Mouse (Mus musculus): Measurements from ENCODE around the gene 1190005I06Rik. TPM values are rescaled to one million over a fixed set of nuclear protein-coding genes. Genes with fewer than 3 reads are reported as not detected.

Gene 1190005I06Rik
- polyA plus RNA-seq, 1 experiment: 7.7 TPM

DNA sequence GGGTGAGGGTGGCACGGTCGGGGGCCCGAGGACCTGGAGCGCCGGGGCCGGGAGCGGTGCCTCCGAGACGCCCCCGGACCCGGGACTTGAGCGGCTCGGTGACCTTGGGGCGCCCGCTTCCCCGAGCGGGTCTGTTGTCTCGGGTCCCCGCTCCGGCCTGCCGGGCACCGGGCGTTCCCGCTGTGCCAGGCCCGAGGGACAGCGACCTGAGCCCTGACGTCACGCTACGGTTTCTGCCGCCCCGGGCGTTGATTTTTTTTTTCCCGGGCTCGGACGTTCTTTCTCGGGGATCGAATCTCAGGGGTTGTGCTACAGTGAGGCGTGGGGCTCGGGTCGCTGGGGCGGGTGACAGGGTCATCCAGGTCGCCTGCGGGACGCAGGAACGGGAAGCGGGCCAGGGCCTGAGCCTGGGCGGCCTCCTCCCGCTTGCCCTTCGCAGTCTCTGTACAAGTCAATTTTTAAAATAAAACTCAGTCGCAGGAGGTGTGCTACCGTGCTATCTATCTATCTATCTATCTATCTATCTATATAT is 21.0 kb upstream of the 1190005I06Rik start, which contains the start of gene Emc8:
Gene Emc8 (minus strand): TSS at position 200 of the 532 bp plus-strand sequence.
- peak in 1 of 2 experiments; percentile 16 for DNase-seq (ENCODE audit: extremely low spot score in 1 of 2, low spot score in 1 of 2)

GRCm38 (mm10) chr8:120667561-120668373 is 20.3 kb upstream of the 1190005I06Rik start, which contains the start of the genes Gm27021 and Cox4i1:
Gm27021 (minus strand) TSS chr8:120668079.
Cox4i1 (plus strand) TSS chr8:120668222.
- peak; percentile 57 to 89 for DNase-seq (ENCODE audit: extremely low spot score in 1 of 2, low spot score in 1 of 2)

DNA sequence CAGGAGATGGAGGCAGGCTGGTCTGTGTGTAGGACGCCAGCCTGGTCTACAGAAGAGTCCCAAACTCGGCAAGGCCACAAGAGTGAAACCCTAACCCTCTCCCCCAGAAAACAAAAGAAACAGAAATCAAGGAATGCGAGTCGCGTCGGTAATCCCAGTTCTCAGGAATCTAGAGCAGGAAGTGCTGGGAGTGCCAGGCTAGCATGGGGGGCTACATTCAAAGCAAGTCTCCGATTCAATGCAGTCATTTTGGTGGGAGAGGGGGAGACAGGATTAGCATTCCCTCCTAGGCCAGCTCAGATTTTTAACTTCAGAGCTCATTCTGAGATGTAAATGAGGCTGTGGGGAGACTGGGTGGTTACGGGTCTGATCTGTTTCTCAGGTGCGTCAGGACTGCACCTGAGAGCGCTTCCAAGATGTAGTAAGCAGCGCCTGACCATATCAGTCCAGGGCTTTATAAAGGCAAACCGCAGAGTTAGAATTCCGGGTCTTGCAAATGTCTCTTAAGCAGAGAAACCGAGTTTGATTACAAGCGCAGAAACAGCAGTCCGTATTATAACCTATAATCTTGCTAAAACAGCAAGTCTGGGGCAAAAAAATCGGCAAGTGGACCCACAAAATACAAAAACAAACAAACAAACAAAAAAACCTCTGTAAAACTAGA is 19.5 kb upstream of the 1190005I06Rik start:
- no peak for DNase-seq (ENCODE audit: extremely low spot score in 1 of 2, low spot score in 1 of 2)

DNA sequence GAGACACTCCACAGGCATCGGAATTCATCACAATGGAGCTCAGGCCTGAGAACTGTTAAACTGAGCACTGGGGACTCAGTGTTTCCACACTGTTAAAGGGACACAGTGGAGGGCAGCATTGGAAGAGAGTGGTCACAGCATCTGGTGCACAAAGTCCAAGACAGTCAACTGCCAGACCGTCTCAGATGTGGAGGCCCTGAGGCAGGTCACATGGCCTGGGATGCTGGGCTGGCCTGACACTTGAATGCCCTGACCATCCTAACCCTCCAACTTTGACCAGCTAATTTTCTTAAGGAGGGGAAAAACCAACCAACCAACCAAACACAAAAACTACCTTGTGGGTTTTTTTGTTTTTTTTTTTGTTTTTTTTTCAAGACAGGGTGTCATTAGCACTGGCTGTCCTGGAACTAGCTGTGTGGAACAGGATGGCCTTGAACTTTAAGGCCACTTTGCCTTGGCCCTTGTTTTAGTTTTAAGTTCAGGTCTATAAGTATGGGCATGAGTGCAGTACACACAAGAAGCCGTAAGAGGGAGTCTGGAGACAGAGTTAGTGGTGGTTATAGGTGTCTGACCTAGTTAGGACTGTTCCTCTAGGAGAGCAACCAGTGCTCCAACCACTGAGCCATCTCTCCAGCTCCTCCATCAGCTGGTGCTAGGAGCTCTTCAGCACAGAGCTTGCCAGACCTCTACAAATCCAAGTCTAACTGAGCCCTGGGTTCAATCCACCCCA is 18.5 kb upstream of the 1190005I06Rik start:
- no peak for DNase-seq (ENCODE audit: extremely low spot score in 1 of 2, low spot score in 1 of 2)

DNA sequence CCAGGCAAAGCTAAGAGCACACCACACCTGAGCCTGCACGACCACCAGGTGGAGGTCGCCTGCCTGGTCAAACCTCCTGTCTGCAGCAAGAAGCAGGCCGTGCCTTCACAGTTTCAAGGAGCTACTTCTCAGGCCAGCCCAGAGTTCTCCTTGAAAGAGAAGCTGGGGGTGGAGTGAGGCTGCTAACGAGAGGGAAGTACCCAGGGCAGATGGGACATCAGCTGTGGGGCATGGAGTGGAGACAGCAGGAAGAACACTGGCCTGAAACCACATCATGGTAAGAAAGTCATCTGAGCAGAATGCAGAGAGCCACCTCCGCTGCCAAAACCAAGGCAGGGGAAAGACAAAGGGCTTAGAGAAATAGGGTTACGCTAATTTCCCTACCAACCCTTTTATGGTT is 17.1 kb upstream of the 1190005I06Rik start:
- no peak for DNase-seq (ENCODE audit: extremely low spot score in 1 of 2, low spot score in 1 of 2)

GRCm38 (mm10) chr8:120657415-120657814 is 10.0 kb upstream of the 1190005I06Rik start:
- no peak for DNase-seq (ENCODE audit: extremely low spot score in 1 of 2, low spot score in 1 of 2)

GRCm38 (mm10) chr8:120656322-120657052 is 9.1 kb upstream of the 1190005I06Rik start:
- no peak for DNase-seq (ENCODE audit: extremely low spot score in 1 of 2, low spot score in 1 of 2)

DNA sequence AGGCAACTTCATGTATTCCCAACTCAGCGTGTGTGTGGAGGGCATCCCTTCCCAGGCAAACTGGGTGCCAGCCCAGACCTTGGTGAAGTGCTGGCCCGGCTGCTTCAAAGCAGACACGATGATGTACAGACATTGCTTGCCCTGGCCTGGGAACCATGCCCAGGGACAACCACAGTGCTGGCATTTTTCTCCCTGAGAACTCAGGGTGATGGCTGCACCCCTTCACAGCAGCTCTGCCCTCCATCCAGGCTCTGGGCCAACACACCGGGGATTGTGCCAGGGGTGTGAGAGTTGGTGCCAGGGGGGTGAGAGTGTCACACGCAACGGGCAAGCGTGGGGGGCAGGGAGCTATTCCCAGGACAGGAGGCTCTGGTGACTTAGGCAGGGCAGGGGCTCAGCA is 2.8 kb downstream of the 1190005I06Rik start:
- peak; percentile 55 to 81 for DNase-seq (ENCODE audit: extremely low spot score in 1 of 2, low spot score in 1 of 2)

GRCm38 (mm10) chr8:120642031-120642662 is 5.3 kb downstream of the 1190005I06Rik start:
- DNase-seq (ENCODE audit: extremely low spot score in 1 of 2, low spot score in 1 of 2): no peak

GRCm38 (mm10) chr8:120641245-120641644 is 6.2 kb downstream of the 1190005I06Rik start:
- no peak for DNase-seq (ENCODE audit: extremely low spot score in 1 of 2, low spot score in 1 of 2)

DNA sequence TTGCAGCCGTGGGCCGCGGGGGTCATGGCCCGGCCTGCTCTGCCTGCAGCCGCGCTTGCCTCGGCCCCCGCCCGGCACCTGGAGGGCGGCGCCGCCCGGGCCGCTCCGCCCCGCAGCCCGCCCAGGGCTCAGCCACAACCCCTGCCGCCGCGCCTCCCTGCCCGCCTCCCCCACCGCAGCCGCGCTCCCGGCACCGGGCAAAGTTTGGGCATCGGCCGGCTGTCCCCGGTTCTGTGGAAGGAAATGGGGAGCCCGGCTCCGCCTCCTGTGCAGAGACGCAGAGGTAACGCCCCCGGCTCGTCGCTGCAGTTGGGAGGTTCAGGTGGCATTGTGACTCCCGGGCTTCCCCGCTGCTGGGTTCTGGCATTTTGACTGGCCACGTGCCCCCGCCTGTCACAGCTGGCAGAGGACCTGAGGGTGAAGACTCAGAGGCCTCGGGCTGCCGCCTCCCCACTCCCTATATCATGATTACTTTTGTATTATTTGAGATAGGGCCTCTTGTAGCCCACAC is 13.0 kb downstream of the 1190005I06Rik start:
- peak in 1 of 2 experiments; percentile 45 for DNase-seq (ENCODE audit: extremely low spot score in 1 of 2, low spot score in 1 of 2)

DNA sequence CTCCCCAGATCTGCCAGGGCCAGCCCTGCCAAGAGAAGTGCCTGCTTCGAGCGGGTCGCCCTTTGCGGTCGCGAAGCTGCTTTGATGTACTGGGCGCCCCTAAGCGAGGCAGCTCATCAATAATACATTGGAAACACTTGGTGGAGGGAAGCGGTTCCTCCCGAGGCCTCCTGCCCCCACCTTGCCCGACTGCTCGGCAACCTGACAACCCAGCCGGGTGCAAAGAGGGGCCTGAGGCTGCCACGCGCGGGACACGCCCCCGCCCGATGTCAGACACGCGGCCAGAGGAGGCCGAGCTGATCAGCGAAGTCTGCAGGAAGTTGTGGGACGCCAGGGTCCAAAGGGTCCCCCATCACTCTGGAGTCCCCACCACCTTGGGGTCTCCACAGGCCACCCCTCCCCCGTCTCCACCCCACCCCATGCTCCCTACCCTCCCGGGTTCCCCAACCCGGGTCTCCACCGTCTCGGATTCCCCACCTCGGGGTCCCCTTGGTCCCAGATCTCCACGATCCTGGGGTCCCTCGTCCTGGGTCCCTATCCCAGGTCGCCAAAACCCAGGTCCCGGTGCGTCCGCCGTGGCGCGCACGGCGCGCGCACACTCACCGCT is 13.7 kb downstream of the 1190005I06Rik start:
- DNase-seq (ENCODE audit: extremely low spot score in 1 of 2, low spot score in 1 of 2): no peak

DNA sequence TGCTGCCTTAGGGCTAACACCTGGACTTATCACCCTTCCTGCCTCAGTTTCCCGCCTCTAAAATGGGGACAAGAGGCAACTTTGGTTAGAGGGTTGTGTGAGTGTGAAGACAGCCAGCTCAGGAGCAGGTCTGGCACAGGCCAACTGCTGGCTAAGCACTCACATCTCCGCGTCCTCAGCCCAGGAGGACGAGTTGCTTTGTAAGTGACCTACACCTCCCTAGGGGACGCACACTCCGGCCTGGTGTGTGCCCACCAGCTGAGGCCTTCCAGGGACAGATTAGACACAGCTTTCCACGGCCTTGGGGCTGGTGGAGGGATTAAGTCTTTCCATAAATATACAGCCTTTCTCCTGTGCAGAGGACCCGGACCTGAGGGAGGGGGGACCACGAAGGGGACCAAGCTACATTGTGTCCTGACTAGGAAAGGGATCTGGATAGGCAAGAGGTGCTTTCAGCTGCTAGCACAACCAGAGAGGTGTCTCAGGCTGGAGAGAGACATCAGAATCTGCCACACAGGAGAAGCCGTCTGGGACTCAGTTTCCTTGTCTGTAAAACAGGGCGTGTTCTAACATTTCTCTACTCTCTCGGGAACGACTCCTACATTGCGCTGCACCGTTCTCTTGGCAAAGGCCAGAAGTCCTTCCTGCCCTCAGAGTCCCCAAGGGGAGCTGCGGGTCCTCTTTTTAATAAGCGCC is 14.3 kb downstream of the 1190005I06Rik start:
- no peak for DNase-seq (ENCODE audit: extremely low spot score in 1 of 2, low spot score in 1 of 2)

GRCm38 (mm10) chr8:120631441-120632375 is 15.7 kb downstream of the 1190005I06Rik start:
- DNase-seq (ENCODE audit: extremely low spot score in 1 of 2, low spot score in 1 of 2): no peak

DNA sequence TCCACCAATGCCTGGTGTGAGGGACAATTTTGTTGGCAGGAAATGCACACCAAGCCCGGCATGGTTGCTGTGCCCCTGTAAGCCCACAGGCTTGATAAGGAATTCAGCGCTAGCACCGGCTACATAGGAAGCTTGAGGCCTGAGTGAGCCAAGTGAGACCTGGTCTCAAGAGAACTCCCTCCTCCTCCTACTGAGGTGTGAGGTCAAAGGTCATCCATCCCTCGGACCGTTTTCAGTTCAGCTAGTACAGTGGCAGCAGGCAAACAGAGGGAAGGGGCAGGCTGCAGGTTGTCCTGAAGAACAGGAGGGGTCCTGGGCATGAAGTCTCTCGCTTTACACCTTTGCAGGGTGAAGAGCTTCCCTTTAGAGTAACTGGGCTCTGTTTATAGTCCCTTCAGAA is 16.6 kb downstream of the 1190005I06Rik start:
- DNase-seq (ENCODE audit: extremely low spot score in 1 of 2, low spot score in 1 of 2): no peak

- DNase-seq (ENCODE audit: extremely low spot score in 1 of 2, low spot score in 1 of 2): no peak
These were observed 17.4 kb downstream of the 1190005I06Rik start for GRCm38 (mm10) chr8:120630031-120630430.

DNA sequence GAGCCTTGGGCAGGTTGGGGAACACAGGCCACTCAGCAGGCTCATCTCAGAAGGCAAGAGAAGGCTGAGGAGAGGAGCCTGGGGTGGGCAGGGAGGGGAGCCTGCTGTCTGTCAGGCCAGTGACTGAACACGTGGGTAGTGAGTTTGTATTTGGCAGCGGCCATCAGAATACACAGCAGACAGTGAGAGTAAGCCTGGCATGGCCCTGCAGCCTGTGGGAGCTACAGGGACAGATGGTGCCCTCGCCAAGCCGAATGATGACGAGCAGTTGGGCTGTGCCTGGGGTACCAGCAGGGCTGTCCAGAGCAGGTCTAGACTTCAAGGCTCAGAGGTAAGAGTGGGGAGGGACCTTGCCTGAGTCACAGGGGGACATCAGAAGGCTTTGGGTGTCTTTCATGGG is 20.1 kb downstream of the 1190005I06Rik start:
- DNase-seq (ENCODE audit: extremely low spot score in 1 of 2, low spot score in 1 of 2): no peak
